Mouse (Mus musculus) gastrocnemius, postnatal 36 days (tissue): ENCODE results near the gene Sema3e. TPM values are rescaled to one million over a fixed set of nuclear protein-coding genes. Genes with fewer than 3 reads are reported as not detected.

Source experiments
- DNase-seq, 2 experiments: peaks; one replicate each; pipeline ENCODE4 v3.0.0; 2022
- intact Hi-C: fragments of 180-260 bp; cut with DNase I; formaldehyde crosslinking; loops from one replicate; pipeline ENCODE4 v1.15.1; 2025
- total RNA-seq, 2 experiments: library from RNA; stranded (reverse); gene quantifications; 2 replicates each; pipeline ENCODE4 v1.2.3; 2021

The Sema3e gene
- total RNA-seq, 2 experiments from 2014 or later = 0.27 to 0.36 TPM

DNA sequence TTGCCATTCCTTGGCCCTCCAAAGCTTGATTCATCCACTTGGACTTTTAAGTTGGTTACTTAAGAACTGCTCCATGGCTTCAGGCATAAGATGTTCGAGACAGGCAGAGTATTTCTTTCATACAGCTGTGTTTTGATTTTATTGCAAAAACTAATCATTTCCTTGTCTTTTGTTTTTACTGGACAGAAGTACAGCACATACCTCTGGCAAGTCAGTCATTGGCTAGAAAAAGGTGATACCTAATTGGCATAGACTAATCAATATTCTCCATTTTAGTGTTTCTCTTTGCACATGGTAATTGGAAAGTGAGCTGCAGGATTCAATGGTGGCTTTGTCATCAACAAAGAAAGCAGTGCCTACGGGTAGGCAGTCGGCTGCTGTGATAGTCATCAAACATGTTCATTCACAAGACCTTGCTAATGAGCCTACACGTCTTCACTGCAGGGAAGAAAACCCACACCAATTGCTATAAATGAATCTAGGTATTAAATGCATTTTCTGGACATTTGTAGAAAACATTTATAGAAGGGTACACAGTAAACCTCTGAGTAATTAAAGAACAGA lies 37.9 kb downstream of the Sema3e start:
- intact Hi-C loops = no loop called here
- DNase-seq = no peak

DNA sequence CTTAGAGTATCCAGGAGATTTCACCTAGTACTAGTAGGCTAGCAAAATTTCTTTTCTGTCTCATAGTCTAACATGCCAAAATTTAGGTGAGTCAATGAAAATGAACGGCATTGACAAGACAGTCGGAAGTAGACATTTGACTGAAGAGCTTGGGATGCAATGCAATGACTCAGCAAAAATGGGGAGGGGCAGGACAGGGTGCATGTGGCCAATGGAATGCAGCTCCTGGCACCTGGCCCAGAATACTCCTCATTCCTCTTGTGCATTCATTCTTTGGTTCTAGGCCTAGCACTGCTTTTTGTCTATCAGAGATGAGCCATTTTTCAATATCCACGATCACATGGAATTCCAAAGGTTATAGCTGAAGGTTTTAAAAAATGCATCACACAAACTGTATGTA lies 48.1 kb downstream of the Sema3e start:
- no peak for DNase-seq
- intact Hi-C loops = no loop called here

DNA sequence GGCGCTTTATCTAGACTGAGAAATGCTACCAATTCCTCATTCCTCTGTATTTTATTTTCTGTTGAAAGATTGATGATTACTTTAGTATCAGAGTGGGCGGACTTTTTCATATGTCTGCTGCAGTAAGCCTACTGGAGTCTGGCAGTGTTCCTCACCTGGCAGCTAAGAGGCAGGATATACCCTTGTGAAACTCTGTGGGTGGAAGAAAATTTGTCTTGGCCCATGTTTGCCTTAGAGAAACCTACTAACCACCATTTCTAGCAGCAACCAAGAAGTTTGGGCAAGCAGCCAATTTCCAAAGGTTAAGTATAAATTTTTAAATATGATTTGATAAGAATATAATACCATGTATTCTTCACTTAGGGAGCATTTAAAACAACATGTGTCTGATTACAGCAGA lies 63.0 kb downstream of the Sema3e start:
- intact Hi-C loops = no loop called here
- DNase-seq = no peak

DNA sequence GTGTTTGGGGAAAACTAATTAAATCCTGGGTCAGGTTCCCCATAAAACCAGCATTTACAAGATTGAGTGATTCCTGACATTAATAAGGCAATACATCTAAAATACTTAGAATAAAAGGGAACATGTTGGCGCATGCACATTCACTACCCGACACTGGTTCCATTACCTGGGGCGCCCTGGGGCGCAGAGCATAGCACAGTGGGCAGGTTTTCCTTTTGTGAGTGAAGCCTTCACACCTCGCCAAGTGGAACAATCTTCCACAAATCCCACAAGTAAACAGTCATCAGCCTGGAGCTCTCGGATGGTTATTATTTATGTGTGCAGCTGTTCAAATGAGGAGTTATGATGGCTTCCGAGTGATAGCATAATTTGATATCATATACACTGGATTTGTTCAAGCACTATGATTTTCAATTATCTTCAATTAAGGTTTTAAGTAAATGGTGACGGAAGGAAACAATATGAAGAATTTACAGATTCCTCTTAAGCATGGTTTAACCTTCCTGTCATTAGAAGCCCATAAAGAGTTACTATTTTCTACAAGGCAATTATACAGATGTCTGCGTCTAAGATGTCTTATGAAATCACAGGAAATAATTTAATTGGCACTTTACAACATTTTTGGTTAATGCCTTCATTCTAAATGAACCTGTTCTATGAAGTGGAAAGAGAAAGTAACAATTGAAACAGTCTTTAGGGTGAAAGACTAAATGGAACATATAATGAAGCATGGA lies 65.0 kb downstream of the Sema3e start:
- no peak for DNase-seq
- intact Hi-C loops = no loop called here

DNA sequence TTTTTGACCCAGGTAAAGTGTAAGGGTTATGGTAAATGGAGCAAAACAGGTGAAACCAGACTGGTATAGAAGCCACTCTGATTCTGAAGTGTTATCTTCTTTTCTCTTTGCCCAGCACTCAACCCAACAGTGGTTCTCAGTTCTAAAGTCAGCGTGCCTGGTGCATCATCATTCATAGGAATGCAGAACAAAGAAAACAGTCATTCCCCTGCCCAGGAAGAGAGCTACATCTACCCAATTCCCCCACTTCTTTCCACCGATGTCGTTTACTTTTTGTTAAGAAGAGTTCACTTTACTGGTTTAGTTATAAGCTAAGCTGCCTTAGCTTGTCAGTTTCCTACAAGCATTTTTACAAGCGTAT lies 65.5 kb downstream of the Sema3e start:
- DNase-seq = no peak
- intact Hi-C loops = no loop called here

GRCm38 (mm10) chr5:14092262-14092776 lies 67.2 kb downstream of the Sema3e start:
- intact Hi-C loops = no loop called here
- no peak for DNase-seq

GRCm38 (mm10) chr5:14096196-14096595 lies 71.1 kb downstream of the Sema3e start:
- intact Hi-C loops = no loop called here
- DNase-seq = no peak

GRCm38 (mm10) chr5:14098677-14099076 lies 73.6 kb downstream of the Sema3e start:
- no peak for DNase-seq
- intact Hi-C loops = no loop called here

GRCm38 (mm10) chr5:14107365-14107764 lies 82.3 kb downstream of the Sema3e start:
- DNase-seq = no peak
- intact Hi-C loops = no loop called here

- DNase-seq = no peak
- intact Hi-C loops = no loop called here
Measured at GRCm38 (mm10) chr5:14109001-14109400, 83.9 kb downstream of the Sema3e start.

DNA sequence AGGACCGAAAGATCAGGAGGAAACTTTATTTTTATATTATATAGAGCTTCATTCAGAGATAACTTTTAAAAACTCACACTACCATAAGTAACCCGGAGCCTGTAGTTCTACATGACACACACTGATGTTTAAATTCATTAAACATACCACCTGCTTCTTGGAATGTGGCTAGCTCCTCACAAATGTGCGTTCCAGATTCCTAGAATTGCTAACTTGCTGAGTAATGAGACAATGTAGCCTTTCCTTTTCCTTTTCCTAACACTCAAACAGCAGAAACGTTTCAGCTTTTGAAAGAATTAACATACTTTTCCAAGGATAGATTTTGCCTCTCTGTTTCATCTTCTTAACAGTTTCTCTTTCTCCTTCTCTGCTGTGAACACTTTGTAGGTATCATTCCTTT lies 86.3 kb downstream of the Sema3e start:
- DNase-seq = no peak
- intact Hi-C loops = no loop called here

DNA sequence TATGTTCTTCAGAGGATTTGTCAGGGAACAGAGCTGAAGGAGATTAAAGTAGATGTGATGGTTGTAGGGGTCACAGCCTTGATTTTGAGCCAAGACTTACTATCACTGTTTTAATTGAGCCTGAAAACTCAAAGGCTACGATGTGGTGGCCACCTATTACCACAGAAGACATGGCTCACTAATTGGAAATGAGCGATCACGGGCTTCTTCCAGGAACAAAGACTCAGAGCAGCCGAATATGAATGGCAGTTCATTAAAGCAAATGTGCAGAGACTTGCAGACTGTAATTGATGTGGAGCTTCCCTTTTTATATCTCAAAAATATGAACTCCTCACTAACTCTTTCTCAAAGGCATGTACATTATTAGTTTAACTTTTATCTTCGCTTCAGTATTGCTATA lies 96.8 kb downstream of the Sema3e start:
- DNase-seq = no peak
- intact Hi-C loops = no loop called here

GRCm38 (mm10) chr5:14126591-14126990 lies 101.5 kb downstream of the Sema3e start:
- intact Hi-C loops = no loop called here
- no peak for DNase-seq

DNA sequence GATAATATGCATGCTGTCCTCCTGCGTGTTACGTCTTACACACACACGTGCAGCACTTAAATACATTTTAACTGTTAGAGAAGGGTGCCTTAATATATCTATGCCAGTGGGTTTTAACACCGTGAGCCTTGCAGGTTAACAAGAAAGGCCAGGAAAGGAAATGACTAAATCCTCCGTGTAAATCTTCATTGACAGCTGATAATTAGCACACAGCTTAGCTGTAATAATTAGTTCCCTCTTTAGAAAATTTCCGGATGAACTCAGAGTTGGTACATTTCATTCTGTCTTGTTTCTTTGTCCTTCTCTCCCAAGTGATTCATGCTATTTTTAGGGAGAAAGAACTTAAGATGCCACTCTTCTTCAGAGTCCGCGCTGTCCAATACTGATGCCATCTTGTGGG lies 110.9 kb downstream of the Sema3e start:
- intact Hi-C loops = no loop called here
- DNase-seq = no peak

DNA sequence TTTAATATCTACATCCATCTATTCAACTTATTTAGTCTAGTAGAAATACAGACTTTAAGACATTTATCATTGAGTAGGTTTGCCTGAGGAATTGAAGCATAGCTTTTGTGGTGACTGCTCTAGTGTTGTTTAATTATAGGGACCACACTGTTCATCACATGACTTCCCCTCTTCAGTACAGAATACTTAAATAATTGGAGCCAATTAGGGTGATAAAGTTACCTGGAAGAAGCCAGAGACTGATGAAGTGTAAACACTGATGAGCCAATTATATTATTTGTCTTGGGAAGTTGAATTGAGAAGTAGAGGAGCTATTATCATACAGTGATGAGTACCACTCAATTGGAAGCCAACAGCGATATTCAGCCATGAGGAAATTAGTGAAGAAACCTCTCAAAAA lies 113.6 kb downstream of the Sema3e start:
- no peak for DNase-seq
- intact Hi-C loops = no loop called here

GRCm38 (mm10) chr5:14162579-14162978 lies 137.5 kb downstream of the Sema3e start:
- intact Hi-C loops = no loop called here
- no peak for DNase-seq

GRCm38 (mm10) chr5:14163280-14163679 lies 138.2 kb downstream of the Sema3e start:
- no peak for DNase-seq
- intact Hi-C loops = no loop called here

GRCm38 (mm10) chr5:14167776-14168175 lies 142.7 kb downstream of the Sema3e start:
- no peak for DNase-seq
- intact Hi-C loops = no loop called here

DNA sequence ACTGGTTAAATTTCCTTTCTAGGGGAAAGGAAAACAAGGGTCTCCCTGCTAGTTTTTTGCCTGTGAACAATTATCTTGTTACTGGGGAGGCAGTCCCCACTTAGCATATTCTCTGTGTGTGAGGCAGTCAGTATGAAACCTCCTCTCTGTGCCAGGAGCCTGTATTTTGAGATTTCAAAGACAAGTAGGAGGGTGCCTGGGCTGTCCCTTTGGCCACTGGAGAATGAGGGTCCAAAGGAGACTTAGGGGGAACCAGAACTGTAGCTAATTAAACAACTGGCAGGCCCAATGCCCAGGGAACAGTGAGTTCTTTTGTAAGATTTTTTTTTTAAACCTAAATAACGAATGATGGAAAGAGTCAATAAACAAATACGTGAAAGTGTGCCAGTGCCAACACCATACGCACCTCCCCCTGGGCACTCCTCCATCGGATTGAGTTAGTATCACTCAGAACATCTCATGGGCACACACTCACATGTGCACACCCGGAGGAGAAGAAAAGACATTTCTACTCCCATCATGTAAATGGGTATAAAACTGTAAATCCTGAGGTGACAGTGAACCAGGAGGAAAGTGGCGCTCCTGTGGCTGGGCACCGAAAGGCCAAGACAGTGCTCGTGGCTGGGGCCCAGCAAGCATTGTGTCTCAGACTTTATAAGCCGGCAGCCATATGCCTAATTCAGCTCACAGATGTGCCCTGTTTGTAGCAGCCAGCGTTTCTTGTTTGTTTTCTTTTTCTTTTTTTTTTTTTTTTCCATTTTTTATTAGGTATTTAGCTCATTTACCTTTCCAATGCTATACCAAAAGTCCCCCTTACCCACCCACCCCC lies 148.5 kb downstream of the Sema3e start:
- intact Hi-C loops = no loop called here
- DNase-seq = no peak

GRCm38 (mm10) chr5:14180571-14180970 lies 155.5 kb downstream of the Sema3e start:
- intact Hi-C loops = no loop called here
- no peak for DNase-seq

- DNase-seq = no peak
- intact Hi-C loops = no loop called here
Measured at GRCm38 (mm10) chr5:14182156-14182555, 157.1 kb downstream of the Sema3e start.
